Mouse (Mus musculus) bone marrow, adult 2 months (tissue): ENCODE measurements around the gene 1700007K13Rik. TPM values are rescaled to one million over a fixed set of nuclear protein-coding genes. Genes with fewer than 3 reads are reported as not detected.
"Not testable (repeated sequence)": the region's sequence is repeated elsewhere in the genome, so short reads cannot be mapped to it uniquely, and the experiment has no call there.

Experiments
- H3K27ac ChIP-seq: fragments of 200-500 bp; 2 replicates; pipeline ENCODE4 v1.5.1; 2012; ENCODE audit warnings: low read depth, mild to moderate bottlenecking, control low read depth, inconsistent platforms, low read length; ENCODE audit not compliant: control insufficient read depth, poor library complexity, insufficient read depth
- H3K4me1 ChIP-seq: fragments of 200-500 bp; 2 replicates; pipeline ENCODE4 v1.6.1; 2011; ENCODE audit warnings: low read length; ENCODE audit not compliant: control insufficient read depth, insufficient read depth
- H3K4me3 ChIP-seq: fragments of 200-500 bp; replicated peaks from 2 replicates; pipeline ENCODE3; 2011; ENCODE audit warnings: mild to moderate bottlenecking, low read depth, low read length, control low read depth; ENCODE audit not compliant: control insufficient read depth
- CTCF ChIP-seq: fragments of 200-500 bp; IDR thresholded peaks from 2 replicates; pipeline ENCODE4 v1.5.1; 2011; ENCODE audit warnings: low read length, control low read depth; ENCODE audit not compliant: control insufficient read depth, insufficient read depth
- POLR2A ChIP-seq: fragments of 200-500 bp; IDR thresholded peaks from 2 replicates; pipeline ENCODE4 v1.6.1; 2011; ENCODE audit warnings: low read depth, mild to moderate bottlenecking, control low read depth, low read length, borderline replicate concordance; ENCODE audit not compliant: control insufficient read depth
- WGBS: fragments of 180-500 bp; shearing (Covaris S2); methylation state at CpG from one replicate; pipeline ENCODE4 v1.1.7; 2018; 5-methylcytosine and 5-hydroxymethylcytosine counted together
- polyA plus RNA-seq: library from polyadenylated mRNA; stranded (reverse); fragments of >200 nt; gene quantifications from 2 replicates; pipeline ENCODE4 v1.2.4, GENCODE M21; 2011; ENCODE audit warnings: low replicate concordance; ENCODE audit not compliant: missing spikeins, insufficient read depth, insufficient read length

The 1700007K13Rik gene
- polyA plus RNA-seq, 1 experiment: 6.8 TPM

DNA sequence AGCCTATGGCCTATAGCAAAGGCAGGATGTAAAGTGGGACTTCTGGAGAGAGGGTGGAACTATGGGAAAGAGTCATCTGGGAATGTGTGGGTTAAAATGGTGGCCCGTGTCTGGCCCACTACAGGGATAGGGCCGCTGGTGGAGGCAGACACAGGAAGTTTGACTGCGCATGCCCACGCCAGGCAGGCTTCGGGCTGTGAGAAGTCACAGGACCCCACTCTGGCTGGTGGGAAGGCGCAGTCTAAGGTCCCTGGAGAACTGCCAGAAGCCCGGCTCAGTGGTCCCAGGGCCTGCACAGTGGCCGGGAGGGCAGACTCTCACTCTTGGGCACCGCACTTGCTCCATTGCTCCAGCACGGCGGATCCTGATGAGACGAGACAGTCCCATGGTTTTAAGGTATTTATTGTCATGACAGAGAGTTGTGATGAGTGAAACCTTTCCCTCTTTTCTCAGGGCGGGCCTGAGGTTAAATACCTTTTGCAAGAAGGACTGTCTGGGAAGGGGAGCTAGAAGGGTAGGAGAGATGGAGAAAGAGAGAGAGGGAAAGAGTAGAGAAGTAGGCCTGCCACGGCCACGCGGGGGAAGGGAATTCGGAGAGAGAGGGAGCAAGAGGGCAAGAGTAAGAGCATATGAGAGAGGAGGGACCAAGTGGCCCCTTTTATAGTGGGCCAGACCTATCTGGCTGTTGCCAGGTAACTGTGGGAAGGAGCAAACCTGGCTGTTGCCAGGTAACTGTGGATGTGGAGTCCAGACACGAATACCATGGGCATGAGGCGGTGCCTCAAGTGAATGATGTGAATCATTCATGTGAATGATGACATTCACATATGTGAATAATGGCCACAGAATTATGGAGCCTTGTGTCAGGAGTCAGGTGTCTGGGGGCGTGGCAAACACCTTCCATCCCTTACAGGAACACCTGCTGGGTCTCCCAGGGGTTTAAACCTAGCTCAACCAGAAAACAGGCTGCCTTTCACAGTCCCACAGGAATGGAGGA, 13.4 kb upstream of the 1700007K13Rik start:
- Histone ChIP-seq H3K4me1 (no peaks in the 10 kb centered on the region), H3K4me3 (no peak overlapping the region), H3K27ac (no peak overlapping the region)
- no peak for TF ChIP-seq CTCF
- TF ChIP-seq POLR2A: no peak
- WGBS: 75% methylated on average over 20 of the region's 20 CpGs

GRCm38 (mm10) chr2:28477993-28478392, 11.9 kb upstream of the 1700007K13Rik start:
- H3K4me1 ChIP-seq, H3K27ac ChIP-seq, H3K4me3 ChIP-seq: not testable (repeated sequence)
- 80% methylated on average over 5 of the region's 5 CpGs for WGBS

- H3K4me3 ChIP-seq, H3K4me1 ChIP-seq, H3K27ac ChIP-seq: not testable (repeated sequence)
- 90% methylated on average over 8 of the region's 8 CpGs for WGBS
Measured at GRCm38 (mm10) chr2:28472011-28472410, 5.9 kb upstream of the 1700007K13Rik start.

DNA sequence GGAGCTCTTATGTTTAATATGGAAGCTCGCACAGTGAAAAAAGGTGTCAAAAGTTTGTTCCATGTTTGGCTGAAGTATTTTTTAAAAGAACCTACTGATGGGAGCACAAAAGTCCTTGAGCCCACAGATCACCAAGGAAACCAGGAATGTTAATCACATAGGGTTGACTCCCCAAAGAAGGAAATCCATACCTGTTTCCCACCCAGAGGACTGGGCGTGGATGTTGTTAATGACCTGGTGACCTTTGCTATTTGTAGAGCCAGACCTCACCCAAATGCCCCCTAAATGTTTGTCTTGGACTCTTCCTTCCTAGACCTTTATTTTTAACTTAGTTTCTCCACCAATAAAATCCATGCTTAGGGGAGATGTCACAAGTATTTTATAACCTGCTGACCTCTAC, 4.5 kb upstream of the 1700007K13Rik start:
- H3K4me3 ChIP-seq: no peak overlapping the region
- 80% methylated on average over 2 of the region's 2 CpGs for WGBS
- TF ChIP-seq POLR2A (no peak), CTCF (no peak)
- H3K27ac ChIP-seq: no peak overlapping the region
- no peaks in the 10 kb centered on the region; the same call in 1 of the 2 replicates for H3K4me1 ChIP-seq

- Histone ChIP-seq H3K27ac (no peak overlapping the region), H3K4me3 (no peak overlapping the region), H3K4me1 (no peaks in the 10 kb centered on the region; the same call in 1 of the 2 replicates)
- 94% methylated on average over 14 of the region's 14 CpGs for WGBS
- no peak for TF ChIP-seq CTCF
Measured at GRCm38 (mm10) chr2:28469461-28469860, 3.3 kb upstream of the 1700007K13Rik start.

- Histone ChIP-seq H3K4me1 (no peaks in the 10 kb centered on the region; the same call in 1 of the 2 replicates), H3K4me3 (peak overlapping the region; percentile 77), H3K27ac (no peak overlapping the region)
- 49% methylated on average over 18 of the region's 18 CpGs for WGBS
- no peak for TF ChIP-seq CTCF
- no peak for TF ChIP-seq POLR2A
Measured at GRCm38 (mm10) chr2:28468486-28469225, 2.5 kb upstream of the 1700007K13Rik start.

GRCm38 (mm10) chr2:28467860-28468485, 1.8 kb upstream of the 1700007K13Rik start, which contains the start of gene Mrps2:
Gene Mrps2, plus strand, starts transcription at chr2:28468066.
- H3K27ac ChIP-seq: no peak within 1 kb of the TSS
- TF ChIP-seq CTCF (peak; percentile 72), POLR2A (peak; percentile 68; the same call in 1 of the 2 replicates)
- H3K4me1 ChIP-seq: no peaks in the 10 kb centered on the region; the same call in 1 of the 2 replicates
- under 1% methylated on average over 52 of the region's 52 CpGs for WGBS
- peak within 1 kb of the TSS; percentile 77 for H3K4me3 ChIP-seq

DNA sequence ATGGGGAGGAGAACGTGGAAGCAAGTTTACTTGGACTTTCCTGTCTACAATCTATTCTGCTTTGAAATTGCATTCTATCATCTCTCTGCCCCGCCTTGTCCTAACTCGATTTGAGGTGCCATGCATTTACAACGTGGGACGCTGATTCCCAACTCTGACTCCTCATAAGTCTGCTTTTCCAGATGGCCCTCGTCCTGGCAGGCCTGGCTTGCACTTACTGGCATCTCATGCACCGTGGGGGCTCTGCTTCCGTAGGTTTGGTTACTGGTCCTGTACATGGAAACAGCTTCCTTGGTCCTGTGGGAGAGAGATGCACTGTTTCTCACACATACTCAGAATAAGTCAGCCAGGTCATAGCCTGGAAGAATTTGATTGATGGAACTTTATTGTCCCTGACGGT, 1.2 kb downstream of the 1700007K13Rik start:
- TF ChIP-seq POLR2A: no peak
- WGBS: 79% methylated on average over 9 of the region's 9 CpGs
- H3K4me1 ChIP-seq: no peaks in the 10 kb centered on the region; the same call in 1 of the 2 replicates
- H3K4me3 ChIP-seq: no peak overlapping the region
- H3K27ac ChIP-seq: no peak overlapping the region

- 58% methylated on average over 3 of the region's 3 CpGs for WGBS
- no peak overlapping the region for H3K27ac ChIP-seq
- no peak overlapping the region for H3K4me3 ChIP-seq
- H3K4me1 ChIP-seq: no peaks in the 10 kb centered on the region; the same call in 1 of the 2 replicates
- TF ChIP-seq CTCF (peak; percentile 64), POLR2A (no peak)
Measured at GRCm38 (mm10) chr2:28463919-28464318, 2.2 kb downstream of the 1700007K13Rik start.
